14 mouse cellular contexts compared by ENCODE assay signal in genomic region chr7:74990198-74990597, GRCm38 (mm10).
DNase-seq lines count a peak whose midpoint lies in the region; ATAC-seq and TF ChIP-seq lines count a peak whose summit lies in the region.
"Had no signal": no experiment of that assay in that cellular context is flagged by ENCODE, and none has a peak within 500 bp of the region (broad histone marks: within the 10 kb centered on the region; RNA-seq: fewer than 3 reads in every experiment).

No protein-coding gene starts in this region.

- H3K36me3 ChIP-seq in hindbrain, postnatal 0 days (ENCODE audit: insufficient read depth, low read length), result no peaks in the 10 kb centered on the region
- H3K36me3 ChIP-seq in hindbrain, embryonic 13.5 days, result no peaks in the 10 kb centered on the region
- H3K36me3 ChIP-seq in neural tube, embryonic 15.5 days, result no peaks in the 10 kb centered on the region
- H3K36me3 ChIP-seq: embryonic facial prominence, embryonic 15.5 days had no signal

- TF ChIP-seq CTCF in hindbrain, postnatal 0 days (IDR thresholded peaks at IDR 0.05; ENCODE audit: low read depth), result no peak
- no peak for TF ChIP-seq CTCF in left cerebral cortex, adult 2 months (IDR thresholded peaks at IDR 0.05)

- H3K4me2 ChIP-seq in hindbrain, postnatal 0 days (ENCODE audit: low read depth, low read length), result no peak overlapping the region
- H3K4me2 ChIP-seq in hindbrain, embryonic 13.5 days, result no peak overlapping the region
- no peak overlapping the region for H3K4me2 ChIP-seq in neural tube, embryonic 15.5 days
- H3K4me2 ChIP-seq: embryonic facial prominence, embryonic 15.5 days; hindbrain, embryonic 14.5 days had no signal

- H3K9ac ChIP-seq in hindbrain, postnatal 0 days (replicated peaks; ENCODE audit: low read length), result no peak overlapping the region
- H3K9ac ChIP-seq in hindbrain, embryonic 13.5 days, result no peak overlapping the region
- H3K9ac ChIP-seq in neural tube, embryonic 15.5 days (replicated peaks), result no peak overlapping the region
- H3K9ac ChIP-seq: embryonic facial prominence, embryonic 15.5 days; hindbrain, embryonic 14.5 days; liver, embryonic 14.5 days had no signal

- no peaks in the 10 kb centered on the region for H3K27me3 ChIP-seq in hindbrain, postnatal 0 days (ENCODE audit: insufficient read depth, low read length)
- H3K27me3 ChIP-seq in hindbrain, embryonic 13.5 days, result no peaks in the 10 kb centered on the region
- H3K27me3 ChIP-seq in neural tube, embryonic 15.5 days (replicated peaks), result no peaks in the 10 kb centered on the region
- H3K27me3 ChIP-seq: embryonic facial prominence, embryonic 15.5 days had no signal

- no peak for ATAC-seq in hindbrain, postnatal 0 days
- ATAC-seq in hindbrain, embryonic 13.5 days (ENCODE audit: low FRiP score), result no peak
- no peak for ATAC-seq in neural tube, embryonic 15.5 days (ENCODE audit: low FRiP score)

- H3K4me1 ChIP-seq in hindbrain, postnatal 0 days (ENCODE audit: insufficient read depth, low read length), result no peaks in the 10 kb centered on the region
- no peaks in the 10 kb centered on the region for H3K4me1 ChIP-seq in hindbrain, embryonic 13.5 days (replicated peaks)
- no peaks in the 10 kb centered on the region for H3K4me1 ChIP-seq in neural tube, embryonic 15.5 days
- H3K4me1 ChIP-seq: embryonic facial prominence, embryonic 15.5 days had no signal

- no peak overlapping the region for H3K27ac ChIP-seq in hindbrain, postnatal 0 days
- H3K27ac ChIP-seq in hindbrain, embryonic 13.5 days, result no peak overlapping the region
- no peak overlapping the region for H3K27ac ChIP-seq in left cerebral cortex, adult 2 months
- H3K27ac ChIP-seq in neural tube, embryonic 15.5 days (replicated peaks), result no peak overlapping the region
- H3K27ac ChIP-seq: embryonic facial prominence, embryonic 15.5 days; heart, adult 2 months; hindbrain, embryonic 14.5 days; liver, embryonic 14.5 days had no signal

- peak; percentile 23 for DNase-seq in hindbrain, postnatal 0 days (ENCODE audit: low spot score)
- peak; percentile 27 to 65 for DNase-seq in left cerebral cortex, postnatal 25 days (ENCODE audit: low spot score in 2 of 2)
- DNase-seq in left cerebral cortex, adult 2 months (ENCODE audit: extremely low spot score in 1 of 2, low spot score in 2 of 2), result no peak
- peak; percentile 6 for DNase-seq in NIH3T3 (ENCODE audit: low read depth)
- DNase-seq in fat pad, adult 2 months (ENCODE audit: extremely low read depth, low read depth, low spot score), result peak; percentile 28
- DNase-seq in ovary, postnatal 10 days (ENCODE audit: low spot score), result no peak
- DNase-seq: adrenal gland, postnatal 14 days; heart, adult 2 months; thymus, adult 2 months had no signal

- H3K4me3 ChIP-seq in hindbrain, postnatal 0 days (ENCODE audit: low read length), result no peak overlapping the region
- H3K4me3 ChIP-seq in hindbrain, embryonic 13.5 days, result no peak overlapping the region
- H3K4me3 ChIP-seq in left cerebral cortex, adult 2 months, result no peak overlapping the region
- H3K4me3 ChIP-seq in neural tube, embryonic 15.5 days (replicated peaks), result no peak overlapping the region
- H3K4me3 ChIP-seq: embryonic facial prominence, embryonic 15.5 days; heart, adult 2 months had no signal

- 61% methylated on average over 2 of the region's 2 CpGs for WGBS in hindbrain, postnatal 0 days
- 73% methylated on average over 2 of the region's 2 CpGs for WGBS in hindbrain, embryonic 13.5 days
- 68% methylated on average over 2 of the region's 2 CpGs for WGBS in neural tube, embryonic 15.5 days

- H3K9me3 ChIP-seq in hindbrain, postnatal 0 days (ENCODE audit: low read length), result no peaks in the 10 kb centered on the region
- no peaks in the 10 kb centered on the region for H3K9me3 ChIP-seq in hindbrain, embryonic 13.5 days
- no peaks in the 10 kb centered on the region for H3K9me3 ChIP-seq in neural tube, embryonic 15.5 days (replicated peaks)
- H3K9me3 ChIP-seq: embryonic facial prominence, embryonic 15.5 days had no signal

- intact Hi-C loops in left cerebral cortex, postnatal 25 days (cut with DNase I), result no loop called here
- intact Hi-C loops in left cerebral cortex, adult 2 months (cut with DNase I), result no loop called here

Comparison
In these comparisons a context has a peak if more than half of its experiments do, and no peak if none do; other contexts are left out.
1. DNase-seq: peak in hindbrain, postnatal 0 days (single experiment), left cerebral cortex, postnatal 25 days (2 of 2), NIH3T3 (single experiment) and fat pad, adult 2 months (single experiment); none in left cerebral cortex, adult 2 months (0 of 2) and ovary, postnatal 10 days (single experiment).